Mouse (Mus musculus) kidney, adult 2 months (tissue): ENCODE measurements around the gene Cacna2d1. TPM values are rescaled to one million over a fixed set of nuclear protein-coding genes. Genes with fewer than 3 reads are reported as not detected.

Source experiments
- DNase-seq: peaks from one replicate; pipeline ENCODE4 v3.0.0; 2021
- H3K27ac ChIP-seq: fragments of 200-500 bp; 2 replicates; pipeline ENCODE4 v1.5.1; 2012; ENCODE audit warnings: low read depth, low read length, control low read depth, inconsistent platforms; ENCODE audit not compliant: insufficient read depth
- H3K27me3 ChIP-seq: fragments of 200-500 bp; replicated peaks from 2 replicates; pipeline ENCODE4 v1.6.1; 2012; ENCODE audit warnings: mild to moderate bottlenecking, moderate library complexity, low read length, inconsistent platforms; ENCODE audit not compliant: control insufficient read depth, insufficient read depth
- H3K36me3 ChIP-seq: fragments of 200-500 bp; 2 replicates; pipeline ENCODE4 v1.6.1; 2012; ENCODE audit warnings: mild to moderate bottlenecking, moderate library complexity, low read length, inconsistent platforms; ENCODE audit not compliant: control insufficient read depth, insufficient read depth
- H3K4me1 ChIP-seq: fragments of 200-500 bp; 2 replicates; pipeline ENCODE4 v1.6.1; 2011; ENCODE audit warnings: low read length; ENCODE audit not compliant: control insufficient read depth, insufficient read depth
- H3K4me3 ChIP-seq: fragments of 200-500 bp; 2 replicates; pipeline ENCODE4 v1.5.1; 2011; ENCODE audit warnings: mild to moderate bottlenecking, low read depth, low read length, control low read depth; ENCODE audit not compliant: insufficient read depth
- CTCF ChIP-seq: fragments of 200-500 bp; conservative IDR thresholded peaks from 2 replicates; pipeline ENCODE4 v1.5.1; 2011; ENCODE audit warnings: low read depth, mild to moderate bottlenecking, control low read depth, low read length, moderate library complexity, mixed read lengths; ENCODE audit not compliant: insufficient read depth, insufficient read length
- POLR2A ChIP-seq: fragments of 200-500 bp; IDR thresholded peaks from one replicate; pipeline ENCODE4 v1.6.1; 2011; ENCODE audit warnings: low read depth, low read length, control low read depth
- WGBS: fragments of 180-500 bp; shearing (Covaris S2); methylation state at CpG from one replicate; pipeline ENCODE4 v1.1.7; 2018; 5-methylcytosine and 5-hydroxymethylcytosine counted together
- polyA plus RNA-seq: library from polyadenylated mRNA; depleted of rRNA; stranded (reverse); fragments of >200 nt; gene quantifications from 2 replicates; pipeline ENCODE4 v1.2.3, GENCODE M21; 2012

Gene Cacna2d1
- polyA plus RNA-seq, 1 experiment: 1.8 TPM

GRCm38 (mm10) chr5:16166117-16166867, 231.8 kb downstream of the Cacna2d1 start:
- no peak for DNase-seq
- Histone ChIP-seq H3K4me3 (no peak overlapping the region), H3K27ac (no peak overlapping the region), H3K36me3 (no peaks in the 10 kb centered on the region), H3K4me1 (no peaks in the 10 kb centered on the region), H3K27me3 (no peaks in the 10 kb centered on the region)
- TF ChIP-seq CTCF: no peak
- no peak for TF ChIP-seq POLR2A
- WGBS: 40% methylated on average over 12 of the region's 12 CpGs

- no peaks in the 10 kb centered on the region for H3K4me1 ChIP-seq
- 85% methylated on average over 1 of the region's 1 CpGs for WGBS
- no peaks in the 10 kb centered on the region for H3K36me3 ChIP-seq
- no peak for DNase-seq
- H3K27me3 ChIP-seq: no peaks in the 10 kb centered on the region
- no peak for TF ChIP-seq POLR2A
- no peak for TF ChIP-seq CTCF
- no peak overlapping the region for H3K4me3 ChIP-seq
- H3K27ac ChIP-seq: no peak overlapping the region
Observed at GRCm38 (mm10) chr5:16166868-16167267, 232.4 kb downstream of the Cacna2d1 start.

GRCm38 (mm10) chr5:16181041-16181440, 246.6 kb downstream of the Cacna2d1 start:
- no peak for DNase-seq
- H3K4me3 ChIP-seq: no peak overlapping the region
- H3K36me3 ChIP-seq: no peaks in the 10 kb centered on the region
- no peaks in the 10 kb centered on the region for H3K4me1 ChIP-seq
- no peak overlapping the region for H3K27ac ChIP-seq
- 89% methylated on average over 7 of the region's 7 CpGs for WGBS
- no peaks in the 10 kb centered on the region for H3K27me3 ChIP-seq
- TF ChIP-seq POLR2A (no peak), CTCF (no peak)

- Histone ChIP-seq H3K36me3 (no peaks in the 10 kb centered on the region), H3K27me3 (no peaks in the 10 kb centered on the region), H3K27ac (no peak overlapping the region), H3K4me3 (no peak overlapping the region), H3K4me1 (no peaks in the 10 kb centered on the region)
- TF ChIP-seq POLR2A (no peak), CTCF (no peak)
- 95% methylated on average over 1 of the region's 1 CpGs for WGBS
- no peak for DNase-seq
Observed at GRCm38 (mm10) chr5:16184064-16184463, 249.6 kb downstream of the Cacna2d1 start.

- peak; percentile 29 for DNase-seq
- Histone ChIP-seq H3K4me3 (no peak overlapping the region), H3K27me3 (no peaks in the 10 kb centered on the region), H3K4me1 (no peaks in the 10 kb centered on the region), H3K27ac (no peak overlapping the region), H3K36me3 (no peaks in the 10 kb centered on the region)
- WGBS: 49% methylated on average over 3 of the region's 3 CpGs
- TF ChIP-seq POLR2A: no peak
- no peak for TF ChIP-seq CTCF
Observed at GRCm38 (mm10) chr5:16187931-16188330, 253.4 kb downstream of the Cacna2d1 start.

GRCm38 (mm10) chr5:16189878-16190277, 255.4 kb downstream of the Cacna2d1 start:
- H3K36me3 ChIP-seq: no peaks in the 10 kb centered on the region
- H3K27ac ChIP-seq: no peak overlapping the region
- no peak for TF ChIP-seq CTCF
- no peak for TF ChIP-seq POLR2A
- H3K4me1 ChIP-seq: no peaks in the 10 kb centered on the region
- no peaks in the 10 kb centered on the region for H3K27me3 ChIP-seq
- DNase-seq: no peak
- 52% methylated on average over 4 of the region's 4 CpGs for WGBS
- H3K4me3 ChIP-seq: no peak overlapping the region

- TF ChIP-seq CTCF: no peak
- no peak for TF ChIP-seq POLR2A
- 87% methylated on average over 3 of the region's 3 CpGs for WGBS
- no peak overlapping the region for H3K4me3 ChIP-seq
- no peaks in the 10 kb centered on the region for H3K36me3 ChIP-seq
- DNase-seq: no peak
- H3K27ac ChIP-seq: no peak overlapping the region
- H3K27me3 ChIP-seq: no peaks in the 10 kb centered on the region
- no peaks in the 10 kb centered on the region for H3K4me1 ChIP-seq
Observed at GRCm38 (mm10) chr5:16191165-16191564, 256.7 kb downstream of the Cacna2d1 start.
